Mouse (Mus musculus) ES-E14 (cell line): Measurements from ENCODE around the gene Rbm4. TPM values are rescaled to one million over a fixed set of nuclear protein-coding genes. Genes with fewer than 3 reads are reported as not detected.

ENCODE experiments used
- DNase-seq: peaks from one replicate; pipeline ENCODE4 v3.0.0-alpha.2; 2013; ENCODE audit warnings: low read depth, low spot score
- H3K27ac ChIP-seq: 2 replicates; pipeline ENCODE4 v1.5.1; 2012; ENCODE audit warnings: low read depth, mild to moderate bottlenecking, low read length, moderate library complexity, mixed read lengths; ENCODE audit not compliant: poor library complexity, insufficient read depth, severe bottlenecking
- H3K36me3 ChIP-seq: 2 replicates; pipeline ENCODE4 v1.6.1; 2012; ENCODE audit warnings: mild to moderate bottlenecking, low read length, moderate library complexity, mixed read lengths; ENCODE audit not compliant: control insufficient read depth, poor library complexity, insufficient read depth, severe bottlenecking
- H3K4me1 ChIP-seq, 2 experiments: fragments of 150-350 bp in 1 of 2; sonication (generic) in 1 of 2; 2 replicates each; pipeline ENCODE4 v1.6.1; 2012; ENCODE audit warnings: low read length in 2 of 2, mild to moderate bottlenecking in 1 of 2, mixed read lengths in 1 of 2; ENCODE audit not compliant: control insufficient read depth in 2 of 2, insufficient read depth in 2 of 2, poor library complexity in 1 of 2
- H3K4me3 ChIP-seq, 2 experiments: fragments of 150-350 bp in 1 of 2; sonication (generic) in 1 of 2; 2 replicates each; pipeline ENCODE4 v1.5.1; 2012; ENCODE audit warnings: low read length in 2 of 2, low read depth in 1 of 2, mild to moderate bottlenecking in 1 of 2, mixed read lengths in 1 of 2; ENCODE audit not compliant: insufficient read depth in 1 of 2, poor library complexity in 1 of 2, severe bottlenecking in 1 of 2
- H3K9ac ChIP-seq: 2 replicates; pipeline ENCODE4 v1.6.1; 2012; ENCODE audit warnings: low read depth, mild to moderate bottlenecking, low read length, mixed read lengths; ENCODE audit not compliant: poor library complexity, insufficient read depth, severe bottlenecking
- H3K9me3 ChIP-seq: fragments of 150-350 bp; sonication (generic); 2 replicates; pipeline ENCODE4 v1.6.1; 2012; ENCODE audit warnings: low read depth, mild to moderate bottlenecking, low read length; ENCODE audit not compliant: control insufficient read depth, insufficient read depth
- CHD2 ChIP-seq: IDR thresholded peaks from 2 replicates; pipeline ENCODE4 v1.6.1; 2014; ENCODE audit warnings: mild to moderate bottlenecking, low read depth, low read length, inconsistent platforms
- HCFC1 ChIP-seq: IDR thresholded peaks from 2 replicates; pipeline ENCODE4 v1.6.1; 2012; ENCODE audit warnings: low read length, inconsistent platforms, borderline replicate concordance; ENCODE audit not compliant: insufficient read depth
- MAFK ChIP-seq: IDR thresholded peaks from 2 replicates; pipeline ENCODE4 v1.6.1; 2014; ENCODE audit warnings: mild to moderate bottlenecking, low read depth, low read length, inconsistent platforms; ENCODE audit not compliant: insufficient read depth
- ZC3H11A ChIP-seq: IDR thresholded peaks from 2 replicates; pipeline ENCODE4 v1.6.1; 2012; ENCODE audit warnings: low read depth, mild to moderate bottlenecking, inconsistent platforms, low read length, borderline replicate concordance
- ZNF384 ChIP-seq: IDR thresholded peaks from 2 replicates; pipeline ENCODE4 v1.6.1; 2012; ENCODE audit warnings: low read depth, low read length, inconsistent platforms
- in situ Hi-C, 2 experiments: fragments of 600-800 bp; cut with MboI; formaldehyde crosslinking; loops; one replicate each; pipeline ENCODE4 v1.15.1; 2025; ENCODE audit warnings: low sequenced_read_pairs in 2 of 2, inconsistent platforms in 1 of 2; ENCODE audit not compliant: unreplicated experiment in 2 of 2
- total RNA-seq: library from RNA; depleted of rRNA; stranded (reverse); fragments of 300-350 nt; gene quantifications from 2 replicates; pipeline ENCODE4 v1.2.3, GENCODE M21; 2012; rRNA removed

The Rbm4 gene
- total RNA-seq, 1 experiment = 122 TPM

DNA sequence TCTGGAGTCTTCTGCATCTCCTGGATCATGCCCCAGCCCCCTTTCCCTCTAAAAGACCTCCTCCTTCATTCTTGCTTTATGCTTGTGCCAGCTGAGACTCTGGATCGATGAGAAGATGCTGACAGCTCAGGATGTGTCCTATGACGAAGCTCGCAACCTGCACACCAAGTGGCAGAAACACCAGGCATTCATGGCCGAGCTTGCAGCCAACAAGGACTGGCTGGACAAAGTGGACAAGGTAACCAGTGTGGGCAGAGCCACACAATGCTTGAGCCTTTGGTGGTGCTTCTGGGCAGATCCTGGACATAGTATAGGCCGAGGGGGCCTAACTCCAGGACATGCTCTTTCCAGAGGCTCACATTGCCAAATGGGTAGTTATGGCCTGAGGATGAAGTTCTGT, 53.9 kb downstream of the Rbm4 start:
- DNase-seq = no peak
- Histone ChIP-seq H3K9me3 (no peaks in the 10 kb centered on the region), H3K36me3 (peaks cover 8% of the 10 kb centered on the region; the same call in 1 of the 2 replicates), H3K4me3 (no peak overlapping the region), H3K27ac (no peak overlapping the region), H3K9ac (no peak overlapping the region), H3K4me1 (peaks cover 0 to 3% of the 10 kb centered on the region in 2 experiments; a peak in 1 of 4 replicates)
- TF ChIP-seq ZNF384 (no peak), CHD2 (no peak), ZC3H11A (no peak), HCFC1 (no peak), MAFK (no peak)
- in situ Hi-C loops = loop anchor here (5.0 to 25.0 kb wide), 2 partner anchors 92 to 102 kb away; partner anchors contain the start of gene Rce1 (in 1 of the 2)

DNA sequence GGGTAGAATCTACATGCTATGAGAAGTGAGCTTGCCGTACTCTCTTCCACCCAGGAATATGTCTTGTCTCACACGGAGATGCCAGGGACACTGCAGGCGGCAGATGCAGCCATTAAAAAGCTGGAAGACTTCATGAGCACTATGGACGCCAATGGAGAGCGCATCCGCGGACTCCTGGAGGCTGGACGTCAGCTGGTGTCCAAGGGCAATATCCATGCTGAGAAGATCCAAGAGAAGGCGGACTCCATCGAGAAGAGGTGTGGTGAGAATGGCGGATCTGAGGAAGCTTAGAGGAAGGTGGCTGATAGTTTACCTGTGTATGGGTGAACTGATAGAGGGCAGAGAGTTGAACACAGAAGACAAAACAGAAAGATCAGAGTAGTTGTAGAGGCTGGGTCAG, 54.6 kb downstream of the Rbm4 start:
- TF ChIP-seq ZNF384 (no peak), HCFC1 (no peak), MAFK (no peak), ZC3H11A (no peak), CHD2 (no peak)
- 0 out of 2 replicates have a peak overlapping the region, but pooled peaks have one; percentile 36 for H3K9ac ChIP-seq

GRCm38 (mm10) chr19:4737866-4738265, 55.8 kb downstream of the Rbm4 start:
- Histone ChIP-seq H3K9me3 (no peaks in the 10 kb centered on the region), H3K27ac (no peak overlapping the region), H3K36me3 (peaks cover 14% of the 10 kb centered on the region; the same call in 1 of the 2 replicates), H3K4me3 (peak overlapping the region; percentile 46 to 52), H3K4me1 (peaks cover 0 to 3% of the 10 kb centered on the region in 2 experiments; a peak in 1 of 4 replicates), H3K9ac (peak overlapping the region; percentile 64)
- DNase-seq = no peak
- TF ChIP-seq CHD2 = no peak
- no peak for TF ChIP-seq ZC3H11A
- TF ChIP-seq ZNF384 = no peak
- no peak for TF ChIP-seq MAFK
- no peak for TF ChIP-seq HCFC1
- in situ Hi-C loops = loop anchor here in 1 of 2 experiments (25.0 kb wide), 1 partner anchor 101 kb away; the partner anchor contains the start of gene Rce1

More for the DNA sequence above, 54.6 kb downstream of the Rbm4 start:
- Histone ChIP-seq H3K4me1 (peaks cover 0 to 3% of the 10 kb centered on the region in 2 experiments; a peak in 1 of 4 replicates), H3K9me3 (no peaks in the 10 kb centered on the region), H3K36me3 (peaks cover 10% of the 10 kb centered on the region; the same call in 1 of the 2 replicates), H3K27ac (no peak overlapping the region), H3K4me3 (0 out of 4 replicates have a peak overlapping the region, but pooled peaks have one; percentile 6 to 8)
- in situ Hi-C loops = loop anchor here in 1 of 2 experiments (25.0 kb wide), 1 partner anchor 102 kb away; the partner anchor contains the start of gene Rce1
- DNase-seq = no peak

Other genes with a start within 250 kb of the Rbm4 start
- 22.8 and 33.9 TPM in 2 replicates for gene Lrfn4, start 178.2 kb downstream of the Rbm4 start, total RNA-seq
- 63.6 and 103 TPM in 2 replicates for gene Rce1, start 168.3 kb downstream of the Rbm4 start, total RNA-seq
- gene Gm960, start 95.2 kb downstream of the Rbm4 start, total RNA-seq = 0.79 and 1.1 TPM in 2 replicates
- gene Sptbn2, start 82.7 kb downstream of the Rbm4 start, total RNA-seq = 14.1 and 36.7 TPM in 2 replicates
- 11.1 and 11.3 TPM in 2 replicates for gene Rbm4b, start 37.4 kb downstream of the Rbm4 start, total RNA-seq
- 40.0 and 49.8 TPM in 2 replicates for gene Gm21992, start 17.7 kb upstream of the Rbm4 start, total RNA-seq
- 91.7 and 99.1 TPM in 2 replicates for gene Rbm14, start 17.7 kb upstream of the Rbm4 start, total RNA-seq
- 49.9 and 53.0 TPM in 2 replicates for gene Ccs, start 45.4 kb upstream of the Rbm4 start, total RNA-seq
- gene Ccdc87, start 45.5 kb upstream of the Rbm4 start, total RNA-seq = 0.13 and 0.16 TPM in 2 replicates
- gene Ctsf, start 61.2 kb upstream of the Rbm4 start, total RNA-seq = 59.2 and 98.6 TPM in 2 replicates
- 48.4 and 91.8 TPM in 2 replicates for gene Actn3, start 84.0 kb upstream of the Rbm4 start, total RNA-seq
- 12.4 and 15.7 TPM in 2 replicates for gene Zdhhc24, start 84.8 kb upstream of the Rbm4 start, total RNA-seq
- gene Bbs1, start 112.7 kb upstream of the Rbm4 start, total RNA-seq = 5.4 and 6.8 TPM in 2 replicates
- gene Dpp3, start 134.4 kb upstream of the Rbm4 start, total RNA-seq = 126 and 143 TPM in 2 replicates
- gene Peli3, start 149.2 kb upstream of the Rbm4 start, total RNA-seq = 0.76 and 2.1 TPM in 2 replicates
- 79.8 and 102 TPM in 2 replicates for gene Mrpl11, start 168.2 kb upstream of the Rbm4 start, total RNA-seq
- 0.05 and 0.09 TPM in 2 replicates for gene Npas4, start 196.4 kb upstream of the Rbm4 start, total RNA-seq
- 21.0 and 33.4 TPM in 2 replicates for gene Slc29a2, start 230.0 kb upstream of the Rbm4 start, total RNA-seq
- 14.1 and 27.2 TPM in 2 replicates for gene B4gat1, start 244.9 kb upstream of the Rbm4 start, total RNA-seq
- gene AC124502.3, start 245.0 kb upstream of the Rbm4 start, total RNA-seq = 3.2 and 4.3 TPM in 2 replicates
- 18.6 and 24.1 TPM in 2 replicates for gene Brms1, start 247.5 kb upstream of the Rbm4 start, total RNA-seq